Mouse (Mus musculus) hindbrain, embryonic 11.5 days (tissue): Measurements from ENCODE around the gene Slc30a2. TPM values are rescaled to one million over a fixed set of nuclear protein-coding genes. Genes with fewer than 3 reads are reported as not detected.
"Not testable (repeated sequence)": the region's sequence is repeated elsewhere in the genome, so short reads cannot be mapped to it uniquely, and the experiment has no call there.

Experiments
- ATAC-seq: fragments of 200-750 bp; cut with Nextera tagmentation; 2 replicates; pipeline ENCODE4 v1.8.0; 2017; ENCODE audit warnings: mild to moderate bottlenecking, moderate TSS enrichment, moderate library complexity; ENCODE audit not compliant: low FRiP score
- DNase-seq: peaks from one replicate; pipeline ENCODE4 v3.0.0-alpha.2; 2015; ENCODE audit warnings: low spot score
- H3K27ac ChIP-seq: fragments of 300-500 bp; sonication (generic); 2 replicates; pipeline ENCODE4 v1.5.1; 2014; ENCODE audit warnings: mild to moderate bottlenecking, low read depth, low read length
- H3K27me3 ChIP-seq: fragments of 300-500 bp; sonication (generic); 2 replicates; pipeline ENCODE4 v1.6.1; 2014; ENCODE audit warnings: mild to moderate bottlenecking, low read length, moderate library complexity, mixed read lengths; ENCODE audit not compliant: control insufficient read depth, insufficient read depth
- H3K36me3 ChIP-seq: fragments of 300-500 bp; sonication (generic); 2 replicates; pipeline ENCODE4 v1.6.1; 2014; ENCODE audit warnings: mild to moderate bottlenecking, low read length, moderate library complexity, mixed read lengths; ENCODE audit not compliant: control insufficient read depth, insufficient read depth
- H3K4me1 ChIP-seq: fragments of 300-500 bp; sonication (generic); replicated peaks from 2 replicates; pipeline ENCODE4 v1.6.1; 2014; ENCODE audit warnings: low read length, mixed read lengths; ENCODE audit not compliant: control insufficient read depth, insufficient read depth
- H3K4me2 ChIP-seq: fragments of 300-500 bp; sonication (generic); replicated peaks from 2 replicates; pipeline ENCODE4 v1.6.1; 2014; ENCODE audit warnings: mild to moderate bottlenecking, low read depth, low read length
- H3K4me3 ChIP-seq: fragments of 300-500 bp; sonication (generic); 2 replicates; pipeline ENCODE4 v1.5.1; 2014; ENCODE audit warnings: low read depth, low read length
- H3K9ac ChIP-seq: fragments of 300-500 bp; sonication (generic); 2 replicates; pipeline ENCODE4 v1.6.1; 2014; ENCODE audit warnings: low read depth, low read length
- H3K9me3 ChIP-seq: fragments of 300-500 bp; sonication (generic); 2 replicates; pipeline ENCODE4 v1.6.1; 2016; ENCODE audit warnings: low read length; ENCODE audit not compliant: control insufficient read depth
- WGBS: fragments of 180-500 bp; shearing (Covaris S2); extraction: QIAGEN DNeasy Blood & Tissue Kit; methylation state at CpG from one replicate; pipeline ENCODE4 v1.1.7; 2014; 5-methylcytosine and 5-hydroxymethylcytosine counted together
- polyA plus RNA-seq: library from polyadenylated mRNA; unstranded; fragments of >200 nt; fragmentation: Nextera tagmentation; extraction: Ambion mirVana; gene quantifications from 2 replicates; pipeline ENCODE4 v1.2.1, GENCODE M21; 2014

Gene Slc30a2
- polyA plus RNA-seq, 1 experiment from 2014 or later: not detected

- Histone ChIP-seq H3K36me3 (no peaks in the 10 kb centered on the region), H3K4me1 (peaks cover 9% of the 10 kb centered on the region), H3K4me2 (no peak overlapping the region), H3K9ac (no peak overlapping the region), H3K4me3 (no peak overlapping the region), H3K9me3 (no peaks in the 10 kb centered on the region), H3K27ac (no peak overlapping the region), H3K27me3 (peaks cover 30% of the 10 kb centered on the region)
- 74% methylated on average over 8 of the region's 8 CpGs for WGBS
- DNase-seq (no peak), ATAC-seq (no peak)
Observed at GRCm38 (mm10) chr4:134373295-134373694, 30.3 kb downstream of the Slc30a2 start.

- no peak overlapping the region for H3K27ac ChIP-seq
- no peak overlapping the region for H3K4me2 ChIP-seq
- H3K9ac ChIP-seq: no peak overlapping the region
- no peaks in the 10 kb centered on the region for H3K36me3 ChIP-seq
- WGBS: 27% methylated on average over 1 of the region's 1 CpGs
- H3K9me3 ChIP-seq: no peaks in the 10 kb centered on the region
- peaks cover 9% of the 10 kb centered on the region for H3K4me1 ChIP-seq
- H3K27me3 ChIP-seq: peaks cover 29% of the 10 kb centered on the region
- DNase-seq (no peak), ATAC-seq (no peak)
- H3K4me3 ChIP-seq: no peak overlapping the region
Observed at GRCm38 (mm10) chr4:134374306-134374705, 31.3 kb downstream of the Slc30a2 start.

- DNase-seq: no peak
- no peaks in the 10 kb centered on the region for H3K36me3 ChIP-seq
- H3K9me3 ChIP-seq: no peaks in the 10 kb centered on the region
- H3K27ac ChIP-seq: no peak overlapping the region
- H3K4me1 ChIP-seq: no peaks in the 10 kb centered on the region
- no peak overlapping the region for H3K4me2 ChIP-seq
- H3K9ac ChIP-seq: no peak overlapping the region
- no peaks in the 10 kb centered on the region for H3K27me3 ChIP-seq
- H3K4me3 ChIP-seq: no peak overlapping the region
- ATAC-seq: no peak
- WGBS: 41% methylated on average over 9 of the region's 10 CpGs
Observed at GRCm38 (mm10) chr4:134378089-134378615, 35.2 kb downstream of the Slc30a2 start.

- Histone ChIP-seq H3K4me1 (no peaks in the 10 kb centered on the region), H3K27ac (no peak overlapping the region), H3K4me2 (no peak overlapping the region), H3K27me3 (no peaks in the 10 kb centered on the region), H3K4me3 (no peak overlapping the region), H3K9me3 (no peaks in the 10 kb centered on the region), H3K36me3 (no peaks in the 10 kb centered on the region), H3K9ac (no peak overlapping the region)
- ATAC-seq (no peak), DNase-seq (no peak)
- 86% methylated on average over 8 of the region's 8 CpGs for WGBS
Observed at GRCm38 (mm10) chr4:134379510-134379909, 36.5 kb downstream of the Slc30a2 start.

- WGBS: 92% methylated on average over 2 of the region's 6 CpGs
- H3K4me3 ChIP-seq, H3K4me1 ChIP-seq, H3K27ac ChIP-seq, ATAC-seq, H3K9me3 ChIP-seq, DNase-seq, H3K27me3 ChIP-seq, H3K9ac ChIP-seq, H3K4me2 ChIP-seq, H3K36me3 ChIP-seq: not testable (repeated sequence)
Observed at GRCm38 (mm10) chr4:134383750-134384149, 40.8 kb downstream of the Slc30a2 start, which contains the start of gene Extl1. TSS of gene Extl1 (minus strand) at chr4:134383850.

- Histone ChIP-seq H3K36me3 (no peaks in the 10 kb centered on the region), H3K4me3 (no peak overlapping the region), H3K27me3 (no peaks in the 10 kb centered on the region), H3K27ac (no peak overlapping the region), H3K4me2 (no peak overlapping the region), H3K9ac (no peak overlapping the region), H3K4me1 (no peaks in the 10 kb centered on the region), H3K9me3 (no peaks in the 10 kb centered on the region)
- 76% methylated on average over 6 of the region's 6 CpGs for WGBS
- DNase-seq (no peak), ATAC-seq (no peak)
Observed at GRCm38 (mm10) chr4:134387268-134387667, 44.3 kb downstream of the Slc30a2 start.

GRCm38 (mm10) chr4:134388397-134388796, 45.4 kb downstream of the Slc30a2 start:
- no peak for ATAC-seq
- Histone ChIP-seq H3K4me3 (no peak overlapping the region), H3K9me3 (no peaks in the 10 kb centered on the region), H3K4me1 (no peaks in the 10 kb centered on the region), H3K4me2 (no peak overlapping the region), H3K27ac (no peak overlapping the region), H3K36me3 (no peaks in the 10 kb centered on the region), H3K27me3 (no peaks in the 10 kb centered on the region), H3K9ac (no peak overlapping the region)
- DNase-seq: peak; percentile 81
- WGBS: 22% methylated on average over 5 of the region's 5 CpGs

- WGBS: 93% methylated on average over 1 of the region's 1 CpGs
- Histone ChIP-seq H3K9ac (no peak overlapping the region), H3K4me1 (no peaks in the 10 kb centered on the region), H3K9me3 (no peaks in the 10 kb centered on the region), H3K27ac (no peak overlapping the region), H3K27me3 (no peaks in the 10 kb centered on the region), H3K36me3 (no peaks in the 10 kb centered on the region), H3K4me2 (no peak overlapping the region), H3K4me3 (no peak overlapping the region)
- no peak for DNase-seq
- ATAC-seq: no peak
Observed at GRCm38 (mm10) chr4:134391636-134392035, 48.7 kb downstream of the Slc30a2 start.

- Histone ChIP-seq H3K9me3 (no peaks in the 10 kb centered on the region), H3K4me1 (no peaks in the 10 kb centered on the region; the same call in 1 of the 2 replicates), H3K4me3 (no peak overlapping the region), H3K9ac (no peak overlapping the region), H3K36me3 (no peaks in the 10 kb centered on the region), H3K4me2 (no peak overlapping the region), H3K27me3 (no peaks in the 10 kb centered on the region), H3K27ac (no peak overlapping the region)
- DNase-seq: peak; percentile 43
- ATAC-seq: no peak
- 20% methylated on average over 8 of the region's 8 CpGs for WGBS
Observed at GRCm38 (mm10) chr4:134392595-134392994, 49.6 kb downstream of the Slc30a2 start.
